Comparison of ENCODE assay signal across 27 mouse cellular contexts in genomic region chr1:64044577-64044976, GRCm38 (mm10).
DNase-seq lines count a peak whose midpoint lies in the region; ATAC-seq and TF ChIP-seq lines count a peak whose summit lies in the region.
"Had no signal": no experiment of that assay in that cellular context is flagged by ENCODE, and none has a peak within 500 bp of the region (broad histone marks: within the 10 kb centered on the region; RNA-seq: fewer than 3 reads in every experiment).

No protein-coding gene starts in this region.

- no peak for TF ChIP-seq RAD21 in CH12.LX (IDR thresholded peaks at IDR 0.05; ENCODE audit: low read depth, low read length)

- H3K9me3 ChIP-seq in lung, postnatal 0 days (ENCODE audit: low read length), result no peaks in the 10 kb centered on the region
- no peaks in the 10 kb centered on the region for H3K9me3 ChIP-seq in CH12.LX (replicated peaks; ENCODE audit: low read length)
- H3K9me3 ChIP-seq: embryonic facial prominence, embryonic 13.5 days; forebrain, embryonic 12.5 days; heart, embryonic 10.5 days; limb, embryonic 15.5 days; midbrain, embryonic 10.5 days; neural tube, embryonic 15.5 days had no signal

- no peak overlapping the region for H3K4me2 ChIP-seq in lung, postnatal 0 days (replicated peaks; ENCODE audit: low read depth, low read length)
- H3K4me2 ChIP-seq in CH12.LX (ENCODE audit: insufficient read depth, low read depth, poor library complexity, severe bottlenecking), result no peak overlapping the region
- H3K4me2 ChIP-seq: embryonic facial prominence, embryonic 13.5 days; forebrain, embryonic 12.5 days; limb, embryonic 15.5 days; neural tube, embryonic 15.5 days had no signal

- TF ChIP-seq CTCF in lung, postnatal 0 days (IDR thresholded peaks at IDR 0.05), result no peak
- TF ChIP-seq CTCF in CH12.LX (conservative IDR thresholded peaks at IDR 0.05 in 1 of 2, IDR thresholded peaks at IDR 0.05 in 1 of 2; ENCODE audit: low read depth in 2 of 2, low read length in 2 of 2), result no peak

- H3K9ac ChIP-seq in lung, postnatal 0 days (replicated peaks; ENCODE audit: low read depth), result no peak overlapping the region
- H3K9ac ChIP-seq in CH12.LX (ENCODE audit: insufficient read depth, low read depth), result no peak overlapping the region
- H3K9ac ChIP-seq: embryonic facial prominence, embryonic 13.5 days; forebrain, embryonic 12.5 days; limb, embryonic 15.5 days; liver, embryonic 14.5 days; neural tube, embryonic 15.5 days had no signal

- WGBS in lung, postnatal 0 days, result 42% methylated on average over 2 of the region's 2 CpGs

- in situ Hi-C loops in CH12.LX (cut with MboI; ENCODE audit: low pct_ligation_motif_present, low pct_unique_long_range_greater_than_20kb, low sequenced_read_pairs), result no loop called here

- H3K27ac ChIP-seq in lung, postnatal 0 days (ENCODE audit: low read length), result no peak overlapping the region; the same call in 1 of the 2 replicates
- no peak overlapping the region for H3K27ac ChIP-seq in CH12.LX (ENCODE audit: insufficient read depth, low read depth)
- H3K27ac ChIP-seq: embryonic facial prominence, embryonic 13.5 days; forebrain, embryonic 12.5 days; heart, embryonic 10.5 days; hindbrain, postnatal 0 days; limb, embryonic 15.5 days; liver, embryonic 14.5 days; midbrain, embryonic 10.5 days; neural tube, embryonic 15.5 days had no signal

- H3K27me3 ChIP-seq in lung, postnatal 0 days (replicated peaks; ENCODE audit: insufficient read depth, low read length), result no peaks in the 10 kb centered on the region
- H3K27me3 ChIP-seq in CH12.LX (replicated peaks), result no peaks in the 10 kb centered on the region
- H3K27me3 ChIP-seq: embryonic facial prominence, embryonic 13.5 days; forebrain, embryonic 12.5 days; limb, embryonic 15.5 days; neural tube, embryonic 15.5 days had no signal

- no peak overlapping the region for H3K4me3 ChIP-seq in lung, postnatal 0 days (ENCODE audit: low read depth, low read length)
- H3K4me3 ChIP-seq in CH12.LX (replicated peaks in 1 of 3; ENCODE audit: low read depth in 2 of 3, low read length in 2 of 3, poor library complexity in 1 of 3), result no peak overlapping the region
- H3K4me3 ChIP-seq: embryonic facial prominence, embryonic 13.5 days; erythroblast, embryonic 14.5 days; forebrain, embryonic 12.5 days; heart, embryonic 10.5 days; limb, embryonic 15.5 days; midbrain, embryonic 10.5 days; myocyte; neural tube, embryonic 15.5 days had no signal

- TF ChIP-seq POLR2A in CH12.LX (IDR thresholded peaks at IDR 0.05; ENCODE audit: low read depth, low read length), result no peak

- H3K4me1 ChIP-seq in lung, postnatal 0 days (ENCODE audit: insufficient read depth, low read depth, low read length), result peaks cover 9% of the 10 kb centered on the region; the same call in 1 of the 2 replicates
- H3K4me1 ChIP-seq in CH12.LX (ENCODE audit: control insufficient read depth in 1 of 2, insufficient read depth in 2 of 2), result peaks cover 18 to 55% of the 10 kb centered on the region in 2 experiments

- H3K36me3 ChIP-seq in lung, postnatal 0 days (ENCODE audit: insufficient read depth, low read length), result peaks cover 3% of the 10 kb centered on the region; the same call in 1 of the 2 replicates
- H3K36me3 ChIP-seq in CH12.LX (replicated peaks in 1 of 2; ENCODE audit: control insufficient read depth in 1 of 2, insufficient read depth in 1 of 2, low read length in 1 of 2), result peaks cover 16 to 43% of the 10 kb centered on the region in 2 experiments
- H3K36me3 ChIP-seq: heart, embryonic 10.5 days had no signal

- TF ChIP-seq EP300 in lung, postnatal 0 days (IDR thresholded peaks at IDR 0.05), result peak; percentile 45; the same call in 1 of the 2 replicates
- no peak for TF ChIP-seq EP300 in CH12.LX (IDR thresholded peaks at IDR 0.05; ENCODE audit: low read length)

- peak; percentile 32 for DNase-seq in lung, postnatal 0 days (ENCODE audit: low spot score)
- no peak for DNase-seq in lung, postnatal 10 days
- peak; percentile 18 for DNase-seq in CD4-positive helper T cell, adult 2 months (ENCODE audit: low read depth, low spot score)
- DNase-seq in CH12.LX (ENCODE audit: extremely low read depth), result peak; percentile 16
- DNase-seq in naive thymus-derived CD4-positive, alpha-beta T cell, adult 2 months (ENCODE audit: low read depth), result peak; percentile 35
- no peak for DNase-seq in neural tube, embryonic 10.5 days (ENCODE audit: extremely low spot score, low spot score)
- no peak for DNase-seq in cerebellum, adult 9-11 months
- DNase-seq: adrenal gland, postnatal 36 days; cerebellum, adult 11 months; cerebellum, postnatal 10 days; embryo, embryonic 11 days; kidney, adult 11 months; layer of hippocampus, adult 9-11 months; left cerebral cortex, postnatal 4 days; right cerebral cortex, adult 18-20 months; thymus, adult 18-20 months; thymus, postnatal 36 days had no signal

- no peaks in the 10 kb centered on the region for H3K79me2 ChIP-seq in CH12.LX (replicated peaks; ENCODE audit: control insufficient read depth, extremely low read depth, insufficient read depth, poor library complexity, severe bottlenecking)

- dilution Hi-C loops in CH12.LX (cut with MboI; ENCODE audit: extremely low pct_ligation_motif_present, extremely low pct_unique_long_range_greater_than_20kb, low sequenced_read_pairs), result no loop called here

- ATAC-seq in lung, postnatal 0 days, result no peak
- ATAC-seq: hindbrain, postnatal 0 days had no signal

TF ChIP-seq in CH12.LX, 34 proteins besides CTCF, POLR2A, EP300 and RAD21:
- TF ChIP-seq ZNF384 (IDR thresholded peaks at IDR 0.05; ENCODE audit: low read depth, low read length) (no peak), JUN (IDR thresholded peaks at IDR 0.05; ENCODE audit: insufficient read depth, low read depth, low read length) (no peak), USF1 (IDR thresholded peaks at IDR 0.05; ENCODE audit: low read depth, low read length) (no peak), GABPA (IDR thresholded peaks at IDR 0.05; ENCODE audit: insufficient replicate concordance, low read depth, low read length) (no peak), CHD2 (IDR thresholded peaks at IDR 0.05; ENCODE audit: low read length) (no peak), SIN3A (IDR thresholded peaks at IDR 0.05; ENCODE audit: low read length) (no peak), TBP (conservative IDR thresholded peaks at IDR 0.05; ENCODE audit: low read depth, low read length) (no peak), ZMIZ1 (IDR thresholded peaks at IDR 0.05; ENCODE audit: low read depth, low read length) (no peak), IRF4 (IDR thresholded peaks at IDR 0.05; ENCODE audit: low read depth, low read length) (no peak), ZC3H11A (IDR thresholded peaks at IDR 0.05; ENCODE audit: low read depth, low read length) (no peak), ELF1 (IDR thresholded peaks at IDR 0.05; ENCODE audit: low read depth, low read length) (no peak), NELFE (IDR thresholded peaks at IDR 0.05; ENCODE audit: low read depth, low read length) (no peak), USF2 (conservative IDR thresholded peaks at IDR 0.05; ENCODE audit: low read depth, low read length) (no peak), POLR2AphosphoS2 (IDR thresholded peaks at IDR 0.05; ENCODE audit: low read depth, low read length) (no peak), ZKSCAN1 (IDR thresholded peaks at IDR 0.05; ENCODE audit: borderline replicate concordance, low read depth, low read length) (no peak), MXI1 (IDR thresholded peaks at IDR 0.05; ENCODE audit: low read depth, low read length) (no peak)

Comparison
In these comparisons a context has a peak if more than half of its experiments do, and no peak if none do; other contexts are left out.
1. DNase-seq: peak in lung, postnatal 0 days (single experiment), CD4-positive helper T cell, adult 2 months (single experiment), CH12.LX (single experiment) and naive thymus-derived CD4-positive, alpha-beta T cell, adult 2 months (single experiment); none in lung, postnatal 10 days (single experiment), neural tube, embryonic 10.5 days (single experiment) and cerebellum, adult 9-11 months (single experiment).